In genomic region chr7:27526039-27526827, GRCm38 (mm10) we compare ENCODE assay signal across 8 mouse cellular contexts. TPM values are rescaled to one million over a fixed set of nuclear protein-coding genes. Genes with fewer than 3 reads are reported as not detected.
A peak's percentile ranks its signal among the peaks of the same experiment; 100 is the strongest.
DNase-seq lines count a peak whose midpoint lies in the region; ATAC-seq and TF ChIP-seq lines count a peak whose summit lies in the region.

No protein-coding gene starts in this region.

- H3K9ac ChIP-seq in heart, adult 2 months (ENCODE audit: low read depth, low read length): no peak overlapping the region
- H3K9ac ChIP-seq in limb, embryonic 11.5 days (ENCODE audit: low read length): no peak overlapping the region
- H3K9ac ChIP-seq in midbrain, embryonic 14.5 days (replicated peaks; ENCODE audit: low read length): no peak overlapping the region

- H3K36me3 ChIP-seq in heart, adult 2 months (ENCODE audit: control insufficient read depth, insufficient read depth, low read length): no peaks in the 10 kb centered on the region
- H3K36me3 ChIP-seq in limb, embryonic 11.5 days (ENCODE audit: control insufficient read depth, insufficient read depth, low read length): no peaks in the 10 kb centered on the region
- peaks cover 12% of the 10 kb centered on the region; the same call in 1 of the 2 replicates for H3K36me3 ChIP-seq in midbrain, embryonic 14.5 days (ENCODE audit: control insufficient read depth, insufficient read depth, low read length)

- H3K4me3 ChIP-seq in heart, adult 2 months: no peak overlapping the region
- H3K4me3 ChIP-seq in limb, embryonic 11.5 days (ENCODE audit: low read depth, low read length): no peak overlapping the region
- no peak overlapping the region for H3K4me3 ChIP-seq in midbrain, embryonic 14.5 days (replicated peaks; ENCODE audit: low read depth, low read length)

- intact Hi-C loops in heart, adult 2 months (cut with DNase I): loop anchor here (1.0 to 5.0 kb wide), 5 partner anchors 17 to 190 kb away; partner anchors contain the start of genes Blvrb and Sptbn4

- 18% methylated on average over 10 of the region's 10 CpGs for WGBS in heart, adult 2 months
- 29% methylated on average over 10 of the region's 10 CpGs for whole genome bisulfite sequencing in limb, embryonic 11.5 days
- 26% methylated on average over 10 of the region's 10 CpGs for WGBS in midbrain, embryonic 14.5 days

- no peak for TF ChIP-seq EP300 in heart, adult 2 months (IDR thresholded peaks at IDR 0.05; ENCODE audit: insufficient read depth, low read depth, low read length)

- peak; percentile 57 to 59 for DNase-seq in urinary bladder, adult 18-20 months (ENCODE audit: low spot score in 2 of 2)
- DNase-seq in urinary bladder, postnatal 10 days (ENCODE audit: low spot score): no peak
- peak; percentile 88 for DNase-seq in embryo, embryonic 10.5 days (ENCODE audit: low spot score)
- DNase-seq in heart, adult 2 months: peak; percentile 77 to 83
- peak; percentile 79 for DNase-seq in kidney, adult 18-20 months
- DNase-seq in limb, embryonic 11.5 days (ENCODE audit: low spot score): peak; percentile 87
- DNase-seq in midbrain, embryonic 14.5 days: peak; percentile 95
- peak; percentile 68 to 90 for DNase-seq in spleen, postnatal 10 days (ENCODE audit: low spot score in 2 of 2)

- TF ChIP-seq CTCF in heart, adult 2 months (IDR thresholded peaks at IDR 0.05): peak; percentile 97

- no peak overlapping the region for H3K27ac ChIP-seq in heart, adult 2 months
- H3K27ac ChIP-seq in limb, embryonic 11.5 days (replicated peaks; ENCODE audit: low read depth, low read length): no peak overlapping the region
- no peak overlapping the region for H3K27ac ChIP-seq in midbrain, embryonic 14.5 days (replicated peaks; ENCODE audit: low read depth, low read length)

- no peak for TF ChIP-seq POLR2A in heart, adult 2 months (IDR thresholded peaks at IDR 0.05; ENCODE audit: insufficient read depth, low read depth, low read length)

- no peak for ATAC-seq in limb, embryonic 11.5 days (ENCODE audit: insufficient number of reproducible peaks, low FRiP score, low TSS enrichment, low read depth)
- peak; percentile 47; the same call in 1 of the 2 replicates for ATAC-seq in midbrain, embryonic 14.5 days (ENCODE audit: low FRiP score, low TSS enrichment)

- H3K9me3 ChIP-seq in limb, embryonic 11.5 days (ENCODE audit: control insufficient read depth, low read length): no peaks in the 10 kb centered on the region
- H3K9me3 ChIP-seq in midbrain, embryonic 14.5 days (ENCODE audit: control insufficient read depth, low read length): no peaks in the 10 kb centered on the region

- H3K79me2 ChIP-seq in heart, adult 2 months (replicated peaks; ENCODE audit: control insufficient read depth, insufficient read depth, low read length): no peaks in the 10 kb centered on the region

- H3K4me2 ChIP-seq in limb, embryonic 11.5 days (ENCODE audit: low read depth, severe bottlenecking): no peak overlapping the region
- H3K4me2 ChIP-seq in midbrain, embryonic 14.5 days (ENCODE audit: low read length): no peak overlapping the region

- H3K27me3 ChIP-seq in heart, adult 2 months (ENCODE audit: control insufficient read depth, insufficient read depth, low read length): no peaks in the 10 kb centered on the region
- no peaks in the 10 kb centered on the region for H3K27me3 ChIP-seq in limb, embryonic 11.5 days (ENCODE audit: control insufficient read depth, insufficient read depth, low read length)
- no peaks in the 10 kb centered on the region for H3K27me3 ChIP-seq in midbrain, embryonic 14.5 days (ENCODE audit: control insufficient read depth, insufficient read depth, low read length)

- H3K4me1 ChIP-seq in heart, adult 2 months (ENCODE audit: control insufficient read depth, insufficient read depth, low read length): no peaks in the 10 kb centered on the region
- no peaks in the 10 kb centered on the region for H3K4me1 ChIP-seq in limb, embryonic 11.5 days (ENCODE audit: control insufficient read depth, insufficient read depth, low read length)
- no peaks in the 10 kb centered on the region for H3K4me1 ChIP-seq in midbrain, embryonic 14.5 days (ENCODE audit: control insufficient read depth, insufficient read depth, low read length)

RNA-seq across cellular contexts. Expression of gene Hipk4, which starts 3.2 kb away (rescaled TPM):
- total RNA-seq in heart, adult 2 months (2021): under 1 TPM; 0.10 to 0.14 TPM
- 0.20 and 0.21 TPM in 2 replicates for polyA plus RNA-seq in heart, adult 2 months (2012; rRNA removed)
- 0.45 and 0.72 TPM in 2 replicates for polyA plus RNA-seq in limb, embryonic 11.5 days (2014; fragmentation: Nextera tagmentation; extraction: Ambion mirVana)
- 0.43 and 0.78 TPM in 2 replicates for polyA plus RNA-seq in midbrain, embryonic 14.5 days (2014; fragmentation: Nextera tagmentation; extraction: Ambion mirVana)

RNA-seq across cellular contexts. Expression of gene Pld3, which starts 26.8 kb away (rescaled TPM):
- 10 to 100 TPM; 22.9 to 30.6 TPM for total RNA-seq in heart, adult 2 months (2021)
- 54.8 and 68.1 TPM in 2 replicates for polyA plus RNA-seq in heart, adult 2 months (2012; rRNA removed)
- 49.1 and 53.2 TPM in 2 replicates for polyA plus RNA-seq in limb, embryonic 11.5 days (2014; fragmentation: Nextera tagmentation; extraction: Ambion mirVana)
- 114 and 134 TPM in 2 replicates for polyA plus RNA-seq in midbrain, embryonic 14.5 days (2014; fragmentation: Nextera tagmentation; extraction: Ambion mirVana)

RNA-seq across cellular contexts. Expression of gene 2310022A10Rik, which starts 26.8 kb away (rescaled TPM):
- 10 to 100 TPM; 72.0 to 72.1 TPM for total RNA-seq in heart, adult 2 months (2021)
- 79.5 and 87.4 TPM in 2 replicates for polyA plus RNA-seq in heart, adult 2 months (2012; rRNA removed)
- 32.1 and 32.4 TPM in 2 replicates for polyA plus RNA-seq in limb, embryonic 11.5 days (2014; fragmentation: Nextera tagmentation; extraction: Ambion mirVana)
- polyA plus RNA-seq in midbrain, embryonic 14.5 days (2014; fragmentation: Nextera tagmentation; extraction: Ambion mirVana): 26.3 and 35.3 TPM in 2 replicates

RNA-seq across cellular contexts. Expression of gene Prx, which starts 27.1 kb away (rescaled TPM):
- under 1 TPM; 0.59 to 0.81 TPM for total RNA-seq in heart, adult 2 months (2021)
- 0.59 and 0.61 TPM in 2 replicates for polyA plus RNA-seq in heart, adult 2 months (2012; rRNA removed)
- 1.5 and 2.1 TPM in 2 replicates for polyA plus RNA-seq in limb, embryonic 11.5 days (2014; fragmentation: Nextera tagmentation; extraction: Ambion mirVana)
- 0.77 and 0.97 TPM in 2 replicates for polyA plus RNA-seq in midbrain, embryonic 14.5 days (2014; fragmentation: Nextera tagmentation; extraction: Ambion mirVana)

RNA-seq across cellular contexts. Expression of gene Sertad1, which starts 39.5 kb away (rescaled TPM):
- 10 to 100 TPM in 1 of 2 experiments, 1 to 10 TPM in 1; 7.6 to 10.2 TPM for total RNA-seq in heart, adult 2 months (2021)
- 12.2 and 14.0 TPM in 2 replicates for polyA plus RNA-seq in heart, adult 2 months (2012; rRNA removed)
- polyA plus RNA-seq in limb, embryonic 11.5 days (2014; fragmentation: Nextera tagmentation; extraction: Ambion mirVana): 29.0 and 31.5 TPM in 2 replicates
- polyA plus RNA-seq in midbrain, embryonic 14.5 days (2014; fragmentation: Nextera tagmentation; extraction: Ambion mirVana): 6.0 and 7.5 TPM in 2 replicates
